Comparison of ENCODE assay signal across 10 mouse cellular contexts in genomic region chr2:132305988-132306387, GRCm38 (mm10). TPM values are rescaled to one million over a fixed set of nuclear protein-coding genes. Genes with fewer than 3 reads are reported as not detected.
DNase-seq lines count a peak whose midpoint lies in the region; ATAC-seq and TF ChIP-seq lines count a peak whose summit lies in the region.
"Had no signal": no experiment of that assay in that cellular context is flagged by ENCODE, and none has a peak within 500 bp of the region (broad histone marks: within the 10 kb centered on the region; RNA-seq: fewer than 3 reads in every experiment).

No protein-coding gene starts in this region.

- H3K4me2 ChIP-seq in forebrain, postnatal 0 days (ENCODE audit: low read depth): no peak overlapping the region
- no peak overlapping the region for H3K4me2 ChIP-seq in forebrain, embryonic 12.5 days

- H3K4me1 ChIP-seq in forebrain, postnatal 0 days (ENCODE audit: insufficient read depth): no peaks in the 10 kb centered on the region
- no peaks in the 10 kb centered on the region for H3K4me1 ChIP-seq in forebrain, embryonic 12.5 days
- H3K4me1 ChIP-seq in spleen, adult 2 months (ENCODE audit: control insufficient read depth, insufficient read depth, insufficient read length): no peaks in the 10 kb centered on the region
- H3K4me1 ChIP-seq: limb, embryonic 10.5 days had no signal

- 58% methylated on average over 4 of the region's 4 CpGs for WGBS in forebrain, postnatal 0 days
- WGBS in forebrain, embryonic 12.5 days: 60% methylated on average over 4 of the region's 4 CpGs
- WGBS in spleen, adult 2 months: 32% methylated on average over 4 of the region's 4 CpGs

- TF ChIP-seq CTCF in forebrain, postnatal 0 days (IDR thresholded peaks at IDR 0.05; ENCODE audit: low read depth): peak; percentile 59
- peak; percentile 54; the same call in 1 of the 2 replicates for TF ChIP-seq CTCF in spleen, adult 2 months (IDR thresholded peaks at IDR 0.05; ENCODE audit: extremely low read depth, insufficient read depth, insufficient read length, insufficient replicate concordance)

- H3K27me3 ChIP-seq in forebrain, postnatal 0 days (ENCODE audit: insufficient read depth, low read length): no peaks in the 10 kb centered on the region
- no peaks in the 10 kb centered on the region for H3K27me3 ChIP-seq in forebrain, embryonic 12.5 days
- no peaks in the 10 kb centered on the region for H3K27me3 ChIP-seq in spleen, adult 2 months (ENCODE audit: control insufficient read depth, insufficient read depth, low read length)

- DNase-seq in forebrain, postnatal 0 days: no peak
- no peak for DNase-seq in spleen, adult 2 months (ENCODE audit: low read depth in 1 of 2, low spot score in 2 of 2)
- DNase-seq in spleen, postnatal 4 days (ENCODE audit: low spot score in 2 of 2): no peak
- DNase-seq in induced T-regulatory cell, adult 2 months (ENCODE audit: low read depth): peak; percentile 42
- no peak for DNase-seq in urinary bladder, adult 18-20 months (ENCODE audit: low spot score in 2 of 2)
- DNase-seq in frontal cortex, adult 2 months (ENCODE audit: extremely low spot score in 1 of 2, low spot score in 1 of 2): no peak
- no peak for DNase-seq in right cerebral cortex, postnatal 14 days
- DNase-seq: heart, postnatal 10 days had no signal

- H3K4me3 ChIP-seq in forebrain, postnatal 0 days (ENCODE audit: low read depth, low read length): no peak overlapping the region
- H3K4me3 ChIP-seq in forebrain, embryonic 12.5 days (replicated peaks): no peak overlapping the region
- no peak overlapping the region for H3K4me3 ChIP-seq in spleen, adult 2 months (ENCODE audit: extremely low read depth, insufficient read depth, insufficient read length)
- H3K4me3 ChIP-seq: limb, embryonic 10.5 days had no signal

- H3K9ac ChIP-seq in forebrain, postnatal 0 days: no peak overlapping the region
- no peak overlapping the region for H3K9ac ChIP-seq in forebrain, embryonic 12.5 days

- no peaks in the 10 kb centered on the region for H3K9me3 ChIP-seq in forebrain, postnatal 0 days (ENCODE audit: low read length)
- H3K9me3 ChIP-seq in forebrain, embryonic 12.5 days: no peaks in the 10 kb centered on the region
- H3K9me3 ChIP-seq: limb, embryonic 10.5 days had no signal

- no peak overlapping the region for H3K27ac ChIP-seq in forebrain, postnatal 0 days (ENCODE audit: low read depth, low read length)
- H3K27ac ChIP-seq in forebrain, embryonic 12.5 days: no peak overlapping the region
- no peak overlapping the region for H3K27ac ChIP-seq in spleen, adult 2 months (ENCODE audit: insufficient read depth, low read length)
- H3K27ac ChIP-seq: limb, embryonic 10.5 days had no signal

- H3K36me3 ChIP-seq in forebrain, postnatal 0 days (ENCODE audit: insufficient read depth): peaks cover 82% of the 10 kb centered on the region
- H3K36me3 ChIP-seq in forebrain, embryonic 12.5 days (replicated peaks): peaks cover 82% of the 10 kb centered on the region
- peaks cover 35% of the 10 kb centered on the region for H3K36me3 ChIP-seq in spleen, adult 2 months (ENCODE audit: control insufficient read depth, insufficient read depth, low read length)

- ATAC-seq in forebrain, postnatal 0 days: peak; percentile 43; the same call in 1 of the 2 replicates
- ATAC-seq in forebrain, embryonic 12.5 days (ENCODE audit: low FRiP score): no peak

- TF ChIP-seq POLR2A in spleen, adult 2 months (IDR thresholded peaks at IDR 0.05; ENCODE audit: low read depth, low read length): no peak

RNA-seq across cellular contexts. Expression of gene Cds2, which starts 43.0 kb away (rescaled TPM):
- 56.7 and 85.1 TPM in 2 replicates for total RNA-seq in forebrain, postnatal 0 days (2014; rRNA removed)
- polyA plus RNA-seq in forebrain, postnatal 0 days (2015; fragmentation: Nextera tagmentation; extraction: Ambion mirVana): 14.6 and 27.7 TPM in 2 replicates
- 36.4 and 37.8 TPM in 2 replicates for polyA plus RNA-seq in forebrain, embryonic 12.5 days (2016; fragmentation: Nextera tagmentation; extraction: Ambion mirVana)
- polyA plus RNA-seq in spleen, adult 2 months (2012; rRNA removed): 34.8 and 39.1 TPM in 2 replicates
- polyA plus RNA-seq in frontal cortex, adult 2 months (2012; rRNA removed): 152 and 158 TPM in 2 replicates

RNA-seq across cellular contexts. Expression of gene Pcna, which starts 52.9 kb away (rescaled TPM):
- total RNA-seq in forebrain, postnatal 0 days (2014; rRNA removed): 141 and 151 TPM in 2 replicates
- polyA plus RNA-seq in forebrain, postnatal 0 days (2015; fragmentation: Nextera tagmentation; extraction: Ambion mirVana): 124 and 136 TPM in 2 replicates
- polyA plus RNA-seq in forebrain, embryonic 12.5 days (2016; fragmentation: Nextera tagmentation; extraction: Ambion mirVana): 322 and 337 TPM in 2 replicates
- 81.7 and 121 TPM in 2 replicates for polyA plus RNA-seq in spleen, adult 2 months (2012; rRNA removed)
- polyA plus RNA-seq in frontal cortex, adult 2 months (2012; rRNA removed): 67.0 and 72.5 TPM in 2 replicates

RNA-seq across cellular contexts. Expression of gene Tmem230, which starts 58.4 kb away (rescaled TPM):
- total RNA-seq in forebrain, postnatal 0 days (2014; rRNA removed): 32.5 and 47.0 TPM in 2 replicates
- 37.3 and 47.1 TPM in 2 replicates for polyA plus RNA-seq in forebrain, postnatal 0 days (2015; fragmentation: Nextera tagmentation; extraction: Ambion mirVana)
- polyA plus RNA-seq in forebrain, embryonic 12.5 days (2016; fragmentation: Nextera tagmentation; extraction: Ambion mirVana): 44.6 and 51.1 TPM in 2 replicates
- polyA plus RNA-seq in spleen, adult 2 months (2012; rRNA removed): 40.7 and 154 TPM in 2 replicates
- polyA plus RNA-seq in frontal cortex, adult 2 months (2012; rRNA removed): 64.4 and 66.6 TPM in 2 replicates
